Mouse (Mus musculus): ENCODE measurements around the gene Cnfn.

DNA sequence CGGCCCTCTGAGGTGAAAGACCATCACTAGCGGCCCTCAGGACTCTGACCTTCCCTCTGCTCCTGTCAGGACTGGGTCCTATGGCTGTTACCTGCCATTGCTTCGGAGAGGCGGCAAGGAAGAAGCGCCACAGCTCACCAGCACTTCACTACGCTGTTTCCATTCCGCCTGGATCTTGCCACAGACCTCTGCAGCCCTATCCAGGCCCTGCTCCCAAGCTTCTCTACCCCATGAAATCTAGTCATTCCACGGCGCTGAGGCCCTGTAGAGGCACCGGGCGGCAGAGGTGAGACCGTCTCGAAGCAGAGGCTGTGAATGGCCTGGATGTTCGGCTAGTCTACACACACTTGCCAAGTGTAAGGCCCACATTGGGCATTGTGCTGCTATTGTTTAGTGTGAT, 27.1 kb upstream of the Cnfn start:
- no peak for TF ChIP-seq CTCF (IDR thresholded peaks at IDR 0.05; ENCODE audit: borderline replicate concordance, insufficient read depth, low read depth, low read length)
- no peak for TF ChIP-seq POLR2A (IDR thresholded peaks at IDR 0.05; ENCODE audit: borderline replicate concordance, insufficient read depth, low read length)

Data from cerebellum, adult 2 months (tissue).